Mouse (Mus musculus) CH12F3 (cell line): ENCODE results near the gene Dnase1.
"Not testable (repeated sequence)": the region's sequence is repeated elsewhere in the genome, so short reads cannot be mapped to it uniquely, and the experiment has no call there.

ENCODE experiments used
- in situ Hi-C: fragments of 300-500 bp; cut with MboI; formaldehyde crosslinking; loops from 2 replicates; pipeline ENCODE4 v1.14.3; 2020; ENCODE audit warnings: low sequenced_read_pairs

The Dnase1 gene

DNA sequence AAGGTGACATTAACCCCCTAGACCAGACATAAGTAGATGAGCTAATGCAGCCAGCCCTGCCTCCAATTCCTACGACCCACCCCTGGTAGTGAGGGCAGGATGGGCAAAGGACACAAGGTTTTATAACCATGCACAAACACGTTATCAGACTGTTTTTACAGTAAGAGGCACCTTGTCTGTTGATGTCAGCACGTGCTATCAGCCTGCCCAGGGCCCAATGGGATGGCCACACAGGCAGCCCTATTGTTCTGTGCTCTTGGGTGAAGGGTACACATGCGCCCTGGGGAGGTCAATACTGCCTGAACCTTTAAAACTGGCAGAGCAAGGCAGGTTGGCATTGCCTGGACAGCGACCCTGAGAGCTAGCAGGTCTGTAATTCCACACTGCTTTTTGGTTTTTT is at the start of gene Dnase1:
Gene Dnase1, plus strand, starts transcription at position 136 of the 400 bp plus-strand sequence.
- in situ Hi-C loops: no loop called here

- in situ Hi-C loops: no loop called here
Observed at GRCm38 (mm10) chr16:3988410-3988809, 48.3 kb upstream of the Dnase1 start.

- in situ Hi-C loops: no loop called here
Observed at GRCm38 (mm10) chr16:4003489-4004398, 33.0 kb upstream of the Dnase1 start, which contains the start of gene Slx4. Gene Slx4, minus strand, starts transcription at chr16:4003770.

GRCm38 (mm10) chr16:4012882-4013570 is 23.7 kb upstream of the Dnase1 start:
- in situ Hi-C loops: no loop called here

DNA sequence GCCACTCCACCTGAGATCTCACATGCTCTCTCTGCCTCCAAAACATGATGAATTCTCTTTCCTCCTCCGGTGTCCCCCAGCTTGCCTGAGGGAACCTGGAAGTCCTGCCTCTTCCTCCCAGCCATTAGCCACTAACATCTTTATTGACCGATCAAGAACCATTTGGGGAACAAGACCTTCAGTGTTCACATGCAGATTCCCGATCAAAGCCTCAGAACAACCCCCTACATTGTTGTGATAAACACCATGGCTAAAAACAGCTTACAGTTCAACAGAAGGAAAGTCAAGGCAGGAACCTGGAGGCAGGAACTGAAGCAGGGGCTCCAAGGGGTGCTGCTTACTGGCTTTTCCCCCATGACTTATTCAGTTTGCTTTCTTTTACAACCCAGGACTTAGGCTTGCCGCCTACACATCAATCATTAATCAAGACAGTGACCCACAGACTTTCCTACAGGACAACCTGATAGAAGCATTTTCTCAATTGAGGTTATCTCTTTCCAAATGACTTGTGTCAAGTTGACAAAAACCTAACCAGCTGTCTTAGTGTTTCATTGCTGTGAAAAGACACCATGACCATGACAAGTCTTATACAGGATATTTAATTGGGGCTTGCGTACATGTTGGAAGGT is 22.6 kb upstream of the Dnase1 start:
- in situ Hi-C loops: no loop called here

DNA sequence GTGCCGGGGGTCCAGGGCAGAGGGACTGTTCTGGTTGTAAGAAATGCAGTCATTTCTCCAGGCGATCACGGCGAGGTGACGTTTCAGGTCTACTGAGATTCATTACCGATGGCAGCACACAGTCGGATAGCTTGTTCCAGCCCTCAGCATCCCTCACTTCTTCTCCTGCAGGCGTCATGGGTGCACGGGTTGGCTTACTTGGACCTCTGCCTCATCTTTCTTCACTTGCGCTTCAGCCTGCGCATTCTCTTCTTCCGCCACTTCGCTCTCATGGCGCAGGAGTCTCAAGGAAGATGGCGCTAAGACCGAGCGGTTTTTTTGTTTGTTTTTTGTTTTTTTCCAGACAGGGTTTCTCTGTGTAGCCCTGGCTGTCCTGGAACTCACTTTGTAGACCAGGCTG is 20.0 kb upstream of the Dnase1 start:
- in situ Hi-C loops: not testable (repeated sequence)

GRCm38 (mm10) chr16:4017466-4017865 is 19.3 kb upstream of the Dnase1 start:
- in situ Hi-C loops: not testable (repeated sequence)

GRCm38 (mm10) chr16:4021241-4021640 is 15.5 kb upstream of the Dnase1 start:
- in situ Hi-C loops: no loop called here

DNA sequence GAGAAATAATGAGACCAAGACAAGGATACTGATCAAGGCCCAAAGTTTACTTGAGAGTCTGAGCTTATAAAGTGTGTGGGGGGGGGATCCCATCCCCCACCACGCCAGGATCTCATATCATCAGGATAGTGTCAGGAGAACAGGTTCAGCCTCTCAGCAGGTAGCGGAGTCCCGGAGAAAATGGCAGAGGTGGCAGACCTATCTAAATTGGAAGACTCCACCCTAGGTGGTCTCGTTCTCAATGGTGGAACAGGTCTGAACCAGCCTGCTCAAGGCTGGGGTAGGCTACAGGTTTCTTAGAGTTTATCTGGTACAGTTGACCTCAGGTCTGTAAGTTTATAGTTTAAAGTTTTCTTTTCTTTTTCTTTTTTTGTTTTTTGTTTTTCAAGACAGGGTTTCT is 14.0 kb upstream of the Dnase1 start:
- in situ Hi-C loops: no loop called here

GRCm38 (mm10) chr16:4026672-4027071 is 10.1 kb upstream of the Dnase1 start:
- in situ Hi-C loops: no loop called here

- in situ Hi-C loops: no loop called here
Observed at GRCm38 (mm10) chr16:4027211-4027610, 9.5 kb upstream of the Dnase1 start.

- in situ Hi-C loops: no loop called here
Observed at GRCm38 (mm10) chr16:4029371-4029841, 7.3 kb upstream of the Dnase1 start.

DNA sequence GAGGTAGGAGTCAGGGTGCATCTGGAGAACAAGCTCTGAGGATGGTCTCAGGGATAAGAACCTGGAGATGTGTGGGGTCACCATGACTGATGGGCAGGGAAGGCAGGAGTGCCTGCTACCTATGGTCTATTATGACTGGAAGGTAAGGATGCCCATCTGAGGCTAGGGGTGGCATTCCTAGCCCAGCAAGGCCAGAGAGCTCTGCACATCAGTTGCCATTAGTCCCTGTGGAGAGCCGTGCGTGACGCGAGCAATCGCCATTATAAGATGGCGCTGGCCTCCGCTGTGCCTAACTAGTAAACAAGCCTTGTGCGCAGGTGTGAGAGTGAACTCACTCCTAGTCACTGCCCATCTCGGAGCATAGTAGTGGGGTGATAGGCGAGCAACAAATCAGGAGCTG is 6.2 kb upstream of the Dnase1 start:
- in situ Hi-C loops: no loop called here

GRCm38 (mm10) chr16:4031441-4032274 is 5.1 kb upstream of the Dnase1 start:
- in situ Hi-C loops: no loop called here

DNA sequence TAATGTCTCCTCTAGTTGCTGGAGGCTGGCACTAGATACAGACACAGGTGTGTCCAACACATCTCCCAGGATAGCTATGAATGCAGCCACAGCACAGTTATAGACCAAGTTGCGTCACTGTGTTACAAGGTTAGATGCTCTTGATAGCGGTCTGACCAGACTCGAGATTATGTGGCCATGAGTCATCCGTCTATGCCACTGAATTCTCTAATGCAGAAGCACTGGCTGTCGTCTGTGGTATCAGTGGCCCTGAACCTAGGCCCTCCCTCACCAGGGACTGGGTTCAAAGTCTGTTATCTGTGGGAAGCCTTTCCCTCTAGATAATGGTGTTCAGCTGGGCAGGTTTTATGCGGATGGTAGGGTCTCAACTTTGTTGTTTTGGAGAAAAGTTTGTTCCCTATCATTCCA is 4.4 kb upstream of the Dnase1 start:
- in situ Hi-C loops: no loop called here

DNA sequence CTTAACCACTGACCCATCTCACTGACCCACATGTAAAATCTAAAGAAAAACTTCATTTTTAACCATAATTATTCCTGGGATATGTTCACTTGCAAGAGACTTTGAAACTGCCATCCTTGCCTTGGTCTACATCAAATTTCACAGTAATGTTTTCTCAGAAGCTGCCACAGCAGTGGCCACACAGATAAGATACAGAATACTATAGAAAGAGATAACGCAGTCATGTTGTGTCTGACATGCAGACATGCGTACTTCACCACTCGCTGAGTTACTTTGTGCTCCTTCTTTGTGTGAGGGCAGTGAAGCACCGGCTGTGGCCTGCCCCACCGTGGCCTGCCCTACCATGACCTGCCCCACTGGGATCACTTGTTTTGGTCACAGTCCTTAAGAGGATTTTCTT is 2.8 kb upstream of the Dnase1 start:
- in situ Hi-C loops: no loop called here

- in situ Hi-C loops: no loop called here
Observed at GRCm38 (mm10) chr16:4034476-4034875, 2.3 kb upstream of the Dnase1 start.

DNA sequence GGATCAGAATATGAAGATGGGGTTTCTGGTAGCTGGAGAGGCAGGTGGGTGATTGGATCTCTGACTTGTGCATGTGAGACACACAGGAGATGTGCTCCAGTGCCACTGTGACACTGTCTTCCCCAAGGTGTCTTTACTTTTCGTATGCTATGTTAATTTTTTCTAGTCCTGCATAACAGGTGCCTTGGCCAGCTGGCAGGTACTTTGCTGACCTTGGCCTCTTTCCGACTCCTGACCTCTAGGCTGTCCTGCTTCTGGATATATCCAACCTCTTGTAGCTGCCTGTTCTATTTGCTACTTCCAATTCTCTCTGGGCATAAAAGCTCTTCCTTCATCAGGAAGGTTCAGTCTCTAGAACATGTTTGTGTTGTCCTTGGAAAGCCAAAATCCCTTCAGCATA is 1.2 kb upstream of the Dnase1 start:
- in situ Hi-C loops: no loop called here

GRCm38 (mm10) chr16:4037690-4038089 is 948 bp downstream of the Dnase1 start:
- in situ Hi-C loops: no loop called here

DNA sequence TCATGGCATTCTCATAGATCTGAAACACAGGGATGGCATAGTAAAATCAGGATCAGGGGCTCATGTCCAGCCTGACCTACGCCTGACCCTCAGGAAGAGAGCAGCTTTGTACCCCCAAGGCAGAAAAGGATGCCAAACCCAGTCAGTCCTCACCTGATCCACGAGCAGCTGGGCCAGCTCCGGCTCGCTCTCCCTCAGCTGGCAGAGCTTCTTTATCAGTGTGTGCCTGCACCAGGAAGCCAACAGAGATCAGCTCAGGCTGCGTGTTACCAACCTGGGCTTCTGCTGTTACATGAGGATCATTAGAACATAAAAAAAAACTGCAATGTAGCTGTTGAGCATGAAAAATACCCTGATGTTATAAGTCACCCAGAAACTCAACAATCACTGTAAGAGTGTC is 3.5 kb downstream of the Dnase1 start:
- in situ Hi-C loops: no loop called here

GRCm38 (mm10) chr16:4041646-4042045 is 4.9 kb downstream of the Dnase1 start:
- in situ Hi-C loops: no loop called here
